Mouse (Mus musculus) midbrain, embryonic 11.5 days (tissue): Measurements from ENCODE around the gene Cyp1a1. TPM values are rescaled to one million over a fixed set of nuclear protein-coding genes. Genes with fewer than 3 reads are reported as not detected.

ENCODE experiments used
- polyA plus RNA-seq: library from polyadenylated mRNA; unstranded; fragments of >200 nt; fragmentation: Nextera tagmentation; extraction: Ambion mirVana; gene quantifications from 2 replicates; pipeline ENCODE4 v1.2.1, GENCODE M21; 2014

Cyp1a1 gene
- polyA plus RNA-seq, 1 experiment from 2014 or later: not detected

Other genes with a start within 250 kb of the Cyp1a1 start
- 18.6 and 22.9 TPM in 2 replicates for gene Ppcdc, start 247.8 kb upstream of the Cyp1a1 start, polyA plus RNA-seq
- 17.6 and 17.7 TPM in 2 replicates for gene Scamp5, start 219.9 kb upstream of the Cyp1a1 start, polyA plus RNA-seq
- 12.8 and 14.1 TPM in 2 replicates for gene Rpp25, start 183.9 kb upstream of the Cyp1a1 start, polyA plus RNA-seq
- gene Cox5a, start 166.7 kb upstream of the Cyp1a1 start, polyA plus RNA-seq: 730 and 739 TPM in 2 replicates
- gene Fam219b, start 150.4 kb upstream of the Cyp1a1 start, polyA plus RNA-seq: 16.0 and 16.1 TPM in 2 replicates
- 49.8 and 54.0 TPM in 2 replicates for gene Mpi, start 135.2 kb upstream of the Cyp1a1 start, polyA plus RNA-seq
- gene Scamp2, start 127.0 kb upstream of the Cyp1a1 start, polyA plus RNA-seq: 58.2 and 62.6 TPM in 2 replicates
- 7.3 and 8.1 TPM in 2 replicates for gene Ulk3, start 98.5 kb upstream of the Cyp1a1 start, polyA plus RNA-seq
- 3.0 and 3.1 TPM in 2 replicates for gene Cplx3, start 81.6 kb upstream of the Cyp1a1 start, polyA plus RNA-seq
- 0.08 TPM in 1 of 2 replicates, not detected in the other for gene Lman1l, start 67.2 kb upstream of the Cyp1a1 start, polyA plus RNA-seq
- 29.2 and 32.3 TPM in 2 replicates for gene Csk, start 34.3 kb upstream of the Cyp1a1 start, polyA plus RNA-seq
- not detected in 2 replicates for gene Cyp1a2, start 4.2 kb upstream of the Cyp1a1 start, polyA plus RNA-seq
- gene Edc3, start 20.6 kb downstream of the Cyp1a1 start, polyA plus RNA-seq: 27.7 and 30.0 TPM in 2 replicates
- 84.2 and 91.6 TPM in 2 replicates for gene Clk3, start 77.9 kb downstream of the Cyp1a1 start, polyA plus RNA-seq
- gene Arid3b, start 148.9 kb downstream of the Cyp1a1 start, polyA plus RNA-seq: 22.0 and 25.7 TPM in 2 replicates
- gene Ubl7, start 223.1 kb downstream of the Cyp1a1 start, polyA plus RNA-seq: 111 and 112 TPM in 2 replicates